Mouse (Mus musculus) hindbrain, postnatal 0 days (tissue): Measurements from ENCODE around the gene Fem1b. TPM values are rescaled to one million over a fixed set of nuclear protein-coding genes. Genes with fewer than 3 reads are reported as not detected.
A peak's percentile ranks its signal among the peaks of the same experiment; 100 is the strongest.

ENCODE experiments used
- ATAC-seq: fragments of 200-750 bp; cut with Nextera tagmentation; 2 replicates; pipeline ENCODE4 v1.8.0; 2017; ENCODE audit warnings: mild to moderate bottlenecking, moderate TSS enrichment, moderate library complexity
- DNase-seq: peaks from one replicate; pipeline ENCODE4 v3.0.0-alpha.2; 2015; ENCODE audit warnings: low spot score
- H3K27ac ChIP-seq: fragments of 300-500 bp; sonication (generic); 2 replicates; pipeline ENCODE4 v1.5.1; 2014; ENCODE audit warnings: mild to moderate bottlenecking
- H3K27me3 ChIP-seq: fragments of 300-500 bp; sonication (generic); 2 replicates; pipeline ENCODE4 v1.6.1; 2014; ENCODE audit warnings: low read length, mixed read lengths; ENCODE audit not compliant: insufficient read depth
- H3K36me3 ChIP-seq: fragments of 300-500 bp; sonication (generic); 2 replicates; pipeline ENCODE4 v1.6.1; 2014; ENCODE audit warnings: low read length, mixed read lengths; ENCODE audit not compliant: insufficient read depth
- H3K4me1 ChIP-seq: fragments of 300-500 bp; sonication (generic); 2 replicates; pipeline ENCODE4 v1.6.1; 2014; ENCODE audit warnings: antibody characterized with exemption, low read length, mixed read lengths; ENCODE audit not compliant: insufficient read depth
- H3K4me2 ChIP-seq: fragments of 300-500 bp; sonication (generic); 2 replicates; pipeline ENCODE4 v1.6.1; 2014; ENCODE audit warnings: low read depth, mild to moderate bottlenecking, low read length, moderate library complexity, mixed read lengths
- H3K4me3 ChIP-seq: fragments of 300-500 bp; sonication (generic); 2 replicates; pipeline ENCODE4 v1.5.1; 2014; ENCODE audit warnings: low read length
- H3K9ac ChIP-seq: fragments of 300-500 bp; sonication (generic); replicated peaks from 2 replicates; pipeline ENCODE4 v1.6.1; 2014; ENCODE audit warnings: mild to moderate bottlenecking, low read length, moderate library complexity, mixed read lengths
- H3K9me3 ChIP-seq: fragments of 300-500 bp; sonication (generic); 2 replicates; pipeline ENCODE4 v1.6.1; 2016; ENCODE audit warnings: low read length, mixed read lengths
- CTCF ChIP-seq: IDR thresholded peaks from 2 replicates; pipeline ENCODE4 v1.5.1; 2016; ENCODE audit warnings: antibody characterized with exemption, control low read depth, low read depth
- whole genome bisulfite sequencing: fragments of 180-500 bp; shearing (Covaris S2); extraction: QIAGEN DNeasy Blood & Tissue Kit; methylation state at CpG from one replicate; pipeline ENCODE4 v1.1.7; 2014; 5-methylcytosine and 5-hydroxymethylcytosine counted together
- polyA plus RNA-seq: library from polyadenylated mRNA; unstranded; fragments of >200 nt; fragmentation: Nextera tagmentation; extraction: Ambion mirVana; gene quantifications from 2 replicates; pipeline ENCODE4 v1.2.1, GENCODE M21; 2015
- total RNA-seq: library from RNA; depleted of rRNA; stranded (reverse); fragments of >200 nt; gene quantifications from 2 replicates; pipeline ENCODE4 v1.2.3, GENCODE M21; 2014

Fem1b gene
- total and polyA plus RNA-seq, 2 experiments from 2014 or later = 33.2 to 163 TPM

DNA sequence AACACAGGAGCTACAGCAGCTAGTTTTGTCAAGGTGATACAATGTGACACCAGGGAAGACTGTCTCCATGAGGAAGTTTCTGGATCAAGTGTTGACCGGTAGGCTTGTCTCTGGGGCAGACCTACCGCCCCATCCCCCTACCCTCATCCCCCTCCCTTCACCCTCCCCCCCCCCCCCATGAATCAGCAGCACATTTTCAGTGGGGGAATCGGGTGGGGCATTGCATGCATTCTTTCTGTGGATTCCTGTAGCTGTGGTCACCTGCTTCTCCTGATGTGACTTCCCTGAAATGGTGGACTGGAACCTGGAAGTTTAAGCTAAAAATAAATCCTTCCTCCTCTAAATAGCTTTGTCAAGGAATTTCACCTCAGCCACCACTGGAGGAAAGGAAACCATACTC lies 7.8 kb upstream of the Fem1b start:
- H3K27me3 ChIP-seq = no peaks in the 10 kb centered on the region
- no peaks in the 10 kb centered on the region for H3K9me3 ChIP-seq
- no peaks in the 10 kb centered on the region for H3K4me1 ChIP-seq
- H3K4me3 ChIP-seq = no peak overlapping the region
- H3K4me2 ChIP-seq = no peak overlapping the region
- WGBS = 83% methylated on average over 3 of the region's 3 CpGs
- DNase-seq (no peak), ATAC-seq (no peak)
- H3K9ac ChIP-seq = no peak overlapping the region
- H3K27ac ChIP-seq = no peak overlapping the region
- no peak for TF ChIP-seq CTCF
- H3K36me3 ChIP-seq = no peaks in the 10 kb centered on the region

DNA sequence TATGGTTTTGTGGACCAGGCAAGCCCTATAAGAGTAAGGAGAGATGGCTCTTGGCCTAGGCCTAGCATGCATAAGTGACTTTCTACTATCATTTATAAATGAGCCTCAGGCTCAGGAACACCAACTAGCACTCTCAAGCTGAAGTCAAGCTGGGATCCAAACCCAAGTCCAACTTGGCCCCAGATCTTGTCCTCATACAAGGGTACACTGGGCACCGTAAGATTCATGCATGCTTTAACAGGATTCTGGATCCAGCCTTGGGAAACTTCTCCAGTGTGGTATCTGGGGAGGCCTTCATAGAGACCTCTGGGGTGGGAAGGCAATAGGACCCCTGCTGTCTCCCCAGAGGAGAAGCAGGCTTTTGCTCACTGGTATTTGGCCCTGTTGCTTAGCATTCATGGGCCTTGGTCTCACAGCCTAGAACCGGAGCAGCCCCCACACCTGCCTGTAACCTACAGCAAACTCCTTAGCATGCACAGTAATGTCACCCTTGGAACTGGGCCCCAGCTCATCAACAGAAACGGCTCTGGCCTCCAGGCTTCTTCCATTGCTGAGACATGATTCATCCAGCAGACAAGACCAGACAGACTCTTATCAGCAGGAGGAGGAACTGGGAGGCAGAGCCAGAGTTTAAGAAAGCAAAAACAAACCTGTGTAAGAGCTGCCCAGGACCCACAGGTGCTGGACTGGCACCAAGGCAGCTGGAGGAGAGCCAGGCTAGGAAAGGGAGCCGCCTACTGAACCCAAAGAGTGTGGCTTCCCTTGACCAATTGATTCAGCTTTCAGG lies 6.3 kb upstream of the Fem1b start:
- no peak for ATAC-seq
- WGBS = 59% methylated on average over 4 of the region's 4 CpGs
- Histone ChIP-seq H3K27me3 (no peaks in the 10 kb centered on the region), H3K4me3 (no peak overlapping the region), H3K4me1 (no peaks in the 10 kb centered on the region), H3K9me3 (no peaks in the 10 kb centered on the region), H3K9ac (no peak overlapping the region), H3K4me2 (no peak overlapping the region), H3K36me3 (no peaks in the 10 kb centered on the region), H3K27ac (no peak overlapping the region)
- no peak for DNase-seq
- TF ChIP-seq CTCF = no peak

DNA sequence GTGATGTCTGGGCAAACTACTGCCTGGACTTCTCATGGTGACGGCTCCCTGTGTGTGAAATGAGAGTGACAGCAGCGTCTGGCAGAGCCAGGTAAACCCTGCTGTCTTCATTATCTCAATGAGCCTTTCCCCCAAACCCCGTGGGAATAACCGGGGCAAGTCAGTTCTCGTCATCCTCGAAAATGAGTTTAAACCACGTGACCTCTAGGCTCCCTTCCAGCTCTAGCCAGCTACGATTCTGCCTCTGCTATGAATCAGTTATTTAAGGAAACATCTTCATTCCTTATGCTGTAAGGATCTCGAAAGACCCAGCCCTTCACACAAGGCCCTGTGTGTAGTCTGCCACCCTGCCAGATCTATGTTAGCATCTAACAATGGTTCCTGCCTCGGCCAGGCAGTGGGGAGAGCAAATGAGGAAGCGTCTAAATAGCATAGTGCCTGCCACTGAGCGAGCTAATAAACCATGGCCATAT lies 5.4 kb upstream of the Fem1b start:
- WGBS = 36% methylated on average over 12 of the region's 12 CpGs
- H3K4me1 ChIP-seq = no peaks in the 10 kb centered on the region
- no peaks in the 10 kb centered on the region for H3K9me3 ChIP-seq
- no peak overlapping the region for H3K9ac ChIP-seq
- H3K27ac ChIP-seq = peak overlapping the region; percentile 8; the same call in 1 of the 2 replicates
- ATAC-seq (peak; percentile 40; the same call in 1 of the 2 replicates), DNase-seq (peak; percentile 67)
- H3K36me3 ChIP-seq = no peaks in the 10 kb centered on the region
- no peak for TF ChIP-seq CTCF
- no peak overlapping the region for H3K4me2 ChIP-seq
- no peaks in the 10 kb centered on the region for H3K27me3 ChIP-seq
- no peak overlapping the region for H3K4me3 ChIP-seq

DNA sequence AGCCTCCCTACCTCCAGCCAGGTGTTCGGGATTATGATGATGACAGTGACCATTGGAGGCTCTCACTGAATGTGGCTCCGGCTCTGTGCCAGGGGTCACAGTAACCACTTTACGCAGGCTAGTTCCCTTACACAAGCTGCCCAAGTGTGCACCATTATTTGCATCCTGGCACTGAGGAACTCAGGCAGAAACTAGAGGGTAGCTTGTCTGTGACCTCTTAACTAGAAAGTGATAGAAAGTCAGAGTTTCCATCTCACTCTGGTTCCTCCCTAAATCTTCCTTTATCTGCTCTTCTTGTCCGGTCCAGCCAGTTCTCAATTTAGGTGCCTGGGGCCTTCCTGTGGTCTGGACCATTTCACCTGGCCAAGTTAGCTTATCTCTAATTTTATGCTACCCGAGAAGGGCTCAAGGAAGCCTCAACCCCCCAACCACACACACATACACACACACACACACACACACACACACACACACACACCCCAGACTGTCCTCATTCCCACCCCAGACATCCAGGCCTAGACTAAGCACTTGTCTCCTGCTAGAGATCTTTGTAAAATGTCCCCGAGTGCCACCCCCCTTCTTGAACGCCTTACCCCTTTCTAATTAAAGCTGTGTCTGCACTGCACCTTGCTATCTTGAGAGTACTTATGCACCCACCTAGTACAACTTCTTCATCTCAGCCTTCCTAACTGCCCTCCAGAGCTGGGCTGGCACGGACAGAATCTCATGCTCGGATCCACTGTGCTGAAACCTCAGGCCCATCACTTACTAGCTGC lies 4.8 kb upstream of the Fem1b start:
- Histone ChIP-seq H3K36me3 (no peaks in the 10 kb centered on the region), H3K4me2 (no peak overlapping the region), H3K27me3 (no peaks in the 10 kb centered on the region), H3K4me3 (no peak overlapping the region), H3K4me1 (no peaks in the 10 kb centered on the region), H3K9ac (no peak overlapping the region), H3K9me3 (no peaks in the 10 kb centered on the region), H3K27ac (no peak overlapping the region)
- 77% methylated on average over 9 of the region's 9 CpGs for WGBS
- no peak for DNase-seq
- ATAC-seq = 0 out of 2 replicates have a peak, but pooled peaks have one; percentile 21
- TF ChIP-seq CTCF = no peak

DNA sequence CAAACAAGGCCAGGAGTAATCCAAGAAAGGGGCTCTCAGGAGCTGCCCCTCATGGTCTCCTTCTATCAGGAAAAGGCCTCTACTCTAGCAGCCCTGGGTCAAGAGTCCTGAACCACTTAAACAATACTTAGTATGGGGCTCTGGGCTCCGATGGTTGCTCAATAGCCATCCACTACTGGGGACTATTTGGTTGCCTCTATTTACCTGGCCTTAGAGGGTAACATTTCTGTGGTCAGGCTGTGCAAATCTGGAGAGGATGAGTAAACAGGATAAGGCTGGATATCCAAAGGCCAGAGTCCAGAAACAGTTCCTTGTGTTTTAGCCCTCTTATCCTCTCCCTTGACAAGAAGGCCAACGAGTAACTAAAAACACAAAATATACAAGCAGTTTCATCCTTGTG lies 3.0 kb upstream of the Fem1b start:
- no peak overlapping the region for H3K4me2 ChIP-seq
- H3K27me3 ChIP-seq = no peaks in the 10 kb centered on the region
- no peak overlapping the region for H3K27ac ChIP-seq
- H3K36me3 ChIP-seq = no peaks in the 10 kb centered on the region
- 83% methylated on average over 2 of the region's 2 CpGs for WGBS
- H3K4me1 ChIP-seq = no peaks in the 10 kb centered on the region
- H3K4me3 ChIP-seq = no peak overlapping the region
- TF ChIP-seq CTCF = no peak
- H3K9me3 ChIP-seq = no peaks in the 10 kb centered on the region
- ATAC-seq = no peak
- DNase-seq = no peak
- no peak overlapping the region for H3K9ac ChIP-seq

DNA sequence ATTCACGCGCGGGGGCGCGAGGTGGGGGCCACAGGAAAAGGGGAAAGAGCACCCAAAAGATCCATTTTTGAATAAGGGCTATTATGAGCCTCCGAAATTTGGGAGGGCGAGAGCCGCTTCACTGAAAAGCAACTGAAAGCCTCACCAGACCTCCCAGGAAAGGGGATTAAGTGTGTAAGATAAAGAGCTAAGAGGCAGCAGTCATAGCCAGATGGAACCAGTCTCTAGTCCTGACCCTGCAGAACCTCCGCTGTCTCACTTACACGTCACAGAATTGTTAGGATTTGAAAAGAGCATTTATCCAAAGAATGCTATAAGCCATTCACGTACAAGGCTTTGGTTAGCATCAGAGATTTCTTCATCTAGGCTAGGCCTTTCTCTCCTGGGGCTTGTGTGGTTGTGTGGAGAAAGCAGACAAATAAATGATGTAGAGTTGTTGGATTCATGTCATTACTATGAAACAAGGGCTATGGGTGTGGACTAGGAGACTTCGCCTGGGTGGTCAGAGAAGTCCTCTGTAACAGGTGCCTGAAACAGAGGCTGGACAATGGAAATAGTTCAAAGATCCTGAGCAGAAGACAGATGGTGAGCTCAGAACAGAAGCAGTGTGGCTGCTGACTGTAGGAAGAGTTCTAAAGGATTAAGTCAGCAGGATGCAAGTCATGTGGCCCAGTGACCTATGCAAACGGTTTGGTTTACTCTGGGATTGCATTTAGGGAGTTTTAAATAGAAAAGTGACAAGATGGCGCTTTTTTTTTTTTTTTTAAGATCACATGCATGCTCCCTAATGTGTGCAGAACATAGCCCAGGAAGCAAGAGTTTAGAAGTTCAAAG lies 699 bp upstream of the Fem1b start:
- H3K4me3 ChIP-seq = peak overlapping the region; percentile 93
- H3K4me1 ChIP-seq = peaks cover 9% of the 10 kb centered on the region
- H3K27ac ChIP-seq = peak overlapping the region; percentile 98
- 9% methylated on average over 14 of the region's 14 CpGs for WGBS
- H3K36me3 ChIP-seq = no peaks in the 10 kb centered on the region
- H3K4me2 ChIP-seq = peak overlapping the region; percentile 69
- peak overlapping the region; percentile 96 for H3K9ac ChIP-seq
- H3K9me3 ChIP-seq = no peaks in the 10 kb centered on the region
- DNase-seq (peak; percentile 18), ATAC-seq (peak; percentile 41)
- no peak for TF ChIP-seq CTCF
- H3K27me3 ChIP-seq = no peaks in the 10 kb centered on the region
